Mouse (Mus musculus) fat pad, adult 2 months (tissue): ENCODE measurements around the gene Rdh9.

Experiments
- DNase-seq: peaks from one replicate; pipeline ENCODE4 v3.0.0-alpha.2; 2011; ENCODE audit warnings: low read depth, low spot score; ENCODE audit errors: extremely low read depth

Rdh9 gene

DNA sequence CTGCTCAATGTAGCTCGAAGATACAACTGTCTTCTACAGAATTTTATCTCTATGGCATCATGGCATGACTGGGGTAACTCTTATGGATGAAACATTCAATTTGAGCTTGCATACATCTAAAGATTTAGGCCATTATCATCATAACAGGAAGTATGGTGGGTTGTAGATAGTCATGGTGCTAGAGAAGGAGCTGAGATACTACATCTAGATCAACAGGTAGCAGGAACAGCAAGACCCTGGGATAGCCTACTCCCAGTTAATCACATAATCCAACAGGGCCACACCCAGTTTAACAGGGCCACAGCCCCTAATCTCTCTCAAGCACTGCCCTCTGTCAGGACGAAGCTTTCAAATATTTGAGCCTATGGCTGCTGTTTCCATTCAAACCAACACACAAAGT is 64.6 kb downstream of the Rdh9 start:
- DNase-seq, result no peak
